Mouse (Mus musculus) cerebellum, adult 2 months (tissue): ENCODE results near the gene Fhit.

Experiments
- CTCF ChIP-seq: fragments of 200-500 bp; IDR thresholded peaks from 2 replicates; pipeline ENCODE4 v1.5.1; 2011; ENCODE audit warnings: low read depth, mild to moderate bottlenecking, control low read depth, low read length, moderate library complexity, borderline replicate concordance; ENCODE audit not compliant: insufficient read depth
- POLR2A ChIP-seq: fragments of 200-500 bp; IDR thresholded peaks from 2 replicates; pipeline ENCODE4 v1.6.1; 2011; ENCODE audit warnings: low read length, control low read depth, borderline replicate concordance; ENCODE audit not compliant: insufficient read depth

DNA sequence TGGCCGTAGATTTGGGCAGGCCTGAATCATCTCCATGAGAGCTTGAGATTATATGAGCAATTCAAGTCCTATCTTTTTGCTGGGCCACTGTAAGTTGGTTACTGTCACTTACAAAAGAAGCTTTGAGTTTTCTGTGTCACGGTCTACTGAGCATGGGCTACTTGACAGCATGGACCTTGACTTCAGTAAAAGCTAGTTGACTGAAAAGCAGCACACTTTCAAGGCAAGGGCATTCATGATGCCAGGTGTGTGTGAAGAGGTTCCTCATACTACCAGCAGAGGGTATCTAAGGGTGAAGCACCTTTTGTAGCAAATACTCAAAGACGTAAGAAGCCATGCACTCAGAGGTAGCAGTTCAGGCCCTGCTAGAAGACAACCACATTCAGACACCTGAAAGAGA is 1548.7 kb downstream of the Fhit start:
- TF ChIP-seq POLR2A (no peak), CTCF (no peak)
